Mouse (Mus musculus): ENCODE measurements around the gene Rps27a. TPM values are rescaled to one million over a fixed set of nuclear protein-coding genes. Genes with fewer than 3 reads are reported as not detected.

Rps27a gene
- total RNA-seq, 2 experiments from 2014 or later = 253 to 610 TPM

DNA sequence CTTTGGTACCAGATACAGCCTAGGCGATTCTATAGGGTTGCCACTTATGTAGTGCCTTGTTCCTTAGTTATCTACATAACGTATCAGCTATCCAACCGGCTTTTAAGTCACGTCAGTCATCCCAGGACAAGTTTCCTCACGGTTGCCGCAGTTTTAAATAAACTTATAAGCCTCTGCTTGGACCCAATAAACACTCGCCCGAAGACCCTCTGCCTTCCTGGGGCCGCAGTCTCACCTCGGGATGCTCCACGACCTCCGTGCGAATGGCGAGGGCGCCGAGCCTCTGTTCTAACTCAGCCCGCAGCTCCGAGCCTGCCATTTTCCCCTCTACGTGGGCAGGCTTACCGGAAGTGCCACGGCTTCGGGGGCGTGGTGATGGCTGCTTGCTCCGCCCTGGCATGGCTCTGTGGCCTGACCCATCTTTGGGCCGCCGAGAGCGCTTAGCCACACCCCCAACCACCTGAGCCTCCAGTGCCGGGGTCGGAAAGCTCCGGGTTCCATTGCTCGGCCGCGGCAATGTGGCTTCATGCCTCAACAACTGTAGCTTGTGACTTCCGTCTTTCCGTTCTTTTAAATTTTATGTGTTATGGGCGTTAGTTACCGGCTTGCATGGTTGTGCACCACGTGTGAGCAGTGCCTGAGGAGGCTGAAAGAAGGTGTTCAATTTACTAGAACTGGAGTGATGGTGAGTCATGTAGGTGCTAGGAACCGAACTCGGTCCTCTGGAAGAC lies 33.1 kb downstream of the Rps27a start, which contains the start of gene Prorsd1:
Gene Prorsd1 (minus strand): TSS at position 352 of the 731 bp plus-strand sequence.
- ATAC-seq (replicated peaks; ENCODE audit: low FRiP score, poor library complexity, severe bottlenecking) = peak; percentile 100

DNA sequence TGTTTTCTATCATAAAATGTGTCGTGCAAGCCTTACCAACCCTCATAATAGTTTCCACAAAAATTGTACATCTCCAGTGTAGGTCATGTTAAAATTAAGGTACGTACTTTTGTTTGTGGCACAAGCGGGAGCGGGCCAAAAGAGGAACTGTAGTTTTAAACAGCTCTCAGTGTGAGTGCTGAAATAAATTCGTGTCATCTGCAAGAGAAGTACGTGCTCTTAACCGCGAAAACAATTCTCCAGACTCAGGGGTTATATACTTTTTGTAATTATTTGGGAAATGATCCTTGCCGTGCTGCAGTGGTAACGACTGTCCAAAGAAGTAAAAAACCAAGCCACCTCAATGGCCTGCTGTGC lies 33.6 kb downstream of the Rps27a start:
- peak; percentile 16 for ATAC-seq (replicated peaks; ENCODE audit: low FRiP score, poor library complexity, severe bottlenecking)

DNA sequence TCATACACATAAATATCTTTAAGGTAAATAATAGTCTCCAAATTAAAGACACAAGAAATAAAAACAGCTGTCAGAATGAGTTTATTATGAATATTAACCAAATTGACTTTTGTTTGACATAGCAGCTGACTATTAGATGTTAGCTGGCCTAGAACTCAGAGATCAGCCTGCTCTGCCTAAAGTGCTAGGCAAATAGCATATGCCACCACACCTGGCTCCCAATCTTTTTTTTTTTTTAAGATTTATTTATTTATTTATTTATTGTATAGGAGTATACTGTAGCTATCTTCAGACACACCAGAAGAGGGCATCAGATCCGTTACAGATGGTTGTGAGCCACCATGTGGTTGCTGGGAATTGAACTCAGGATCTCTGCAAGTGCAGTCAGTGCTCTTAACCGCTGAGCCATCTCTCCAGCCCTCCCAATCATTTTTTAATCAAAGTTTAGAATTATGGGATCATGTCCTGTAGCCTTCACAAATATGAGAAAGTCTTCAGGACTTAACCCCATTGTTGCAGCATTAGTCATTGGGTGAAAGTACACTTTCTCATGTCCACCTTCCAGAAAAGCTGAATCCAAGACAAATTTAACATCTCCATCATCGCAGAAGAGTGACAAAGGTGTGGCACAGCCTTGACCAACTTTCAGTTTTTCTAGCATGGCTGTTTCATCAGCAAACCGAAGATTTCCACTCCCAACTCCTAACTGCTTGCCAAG lies 34.9 kb downstream of the Rps27a start:
- ATAC-seq (replicated peaks; ENCODE audit: low FRiP score, poor library complexity, severe bottlenecking) = no peak

DNA sequence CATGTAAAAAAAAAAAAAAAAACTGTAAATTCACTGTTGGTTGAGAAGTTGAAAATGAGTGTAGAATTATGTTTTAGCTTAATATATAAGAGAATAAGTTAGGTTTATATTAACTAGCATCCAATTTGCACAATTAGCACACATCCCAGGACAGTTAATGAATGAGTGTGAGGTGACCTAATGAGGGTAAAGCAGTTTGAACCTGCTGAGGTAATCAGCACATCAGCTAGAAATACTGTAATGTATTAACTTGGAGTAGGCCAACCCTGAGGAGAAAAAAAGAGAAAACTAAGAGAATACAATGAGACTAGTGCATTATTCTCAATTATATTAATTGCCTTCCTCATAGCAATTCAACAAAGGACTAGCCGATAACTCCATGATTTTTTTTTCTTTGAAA lies 38.5 kb downstream of the Rps27a start:
- ATAC-seq (replicated peaks; ENCODE audit: low FRiP score, poor library complexity, severe bottlenecking) = no peak

DNA sequence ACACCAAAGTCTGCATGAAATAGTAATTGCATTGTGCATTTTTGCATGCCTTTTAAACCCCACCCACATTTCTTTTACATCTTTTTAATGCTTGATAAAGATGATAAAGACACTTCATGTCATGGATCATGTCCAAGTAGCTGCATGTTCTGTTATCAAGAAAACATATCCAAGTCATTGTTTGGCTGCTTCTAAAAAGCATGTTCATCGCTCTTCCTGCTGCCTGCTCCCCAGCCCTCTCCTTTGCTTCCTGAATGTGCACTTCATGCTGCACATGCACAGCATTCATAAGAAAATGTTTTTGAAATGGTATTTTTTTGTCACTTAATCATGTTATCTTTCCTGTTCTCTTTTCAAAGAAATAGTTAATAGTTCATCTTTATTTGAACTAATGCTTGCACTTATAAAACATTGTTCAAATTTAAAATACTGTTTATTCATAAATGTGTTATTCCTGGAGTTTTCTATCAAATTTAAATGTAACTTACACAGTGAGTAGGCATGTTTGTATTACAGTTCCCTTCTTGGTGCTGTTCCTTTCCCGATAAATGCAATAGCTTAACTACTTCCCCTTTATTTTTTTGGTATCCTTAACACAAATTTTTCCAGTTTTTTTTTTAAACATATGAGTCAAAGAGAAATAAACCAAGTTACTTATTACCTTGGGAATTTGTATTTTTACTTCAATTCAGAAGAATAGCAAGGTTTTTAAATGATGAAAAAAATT lies 42.8 kb downstream of the Rps27a start:
- ATAC-seq (replicated peaks; ENCODE audit: low FRiP score, poor library complexity, severe bottlenecking) = no peak

DNA sequence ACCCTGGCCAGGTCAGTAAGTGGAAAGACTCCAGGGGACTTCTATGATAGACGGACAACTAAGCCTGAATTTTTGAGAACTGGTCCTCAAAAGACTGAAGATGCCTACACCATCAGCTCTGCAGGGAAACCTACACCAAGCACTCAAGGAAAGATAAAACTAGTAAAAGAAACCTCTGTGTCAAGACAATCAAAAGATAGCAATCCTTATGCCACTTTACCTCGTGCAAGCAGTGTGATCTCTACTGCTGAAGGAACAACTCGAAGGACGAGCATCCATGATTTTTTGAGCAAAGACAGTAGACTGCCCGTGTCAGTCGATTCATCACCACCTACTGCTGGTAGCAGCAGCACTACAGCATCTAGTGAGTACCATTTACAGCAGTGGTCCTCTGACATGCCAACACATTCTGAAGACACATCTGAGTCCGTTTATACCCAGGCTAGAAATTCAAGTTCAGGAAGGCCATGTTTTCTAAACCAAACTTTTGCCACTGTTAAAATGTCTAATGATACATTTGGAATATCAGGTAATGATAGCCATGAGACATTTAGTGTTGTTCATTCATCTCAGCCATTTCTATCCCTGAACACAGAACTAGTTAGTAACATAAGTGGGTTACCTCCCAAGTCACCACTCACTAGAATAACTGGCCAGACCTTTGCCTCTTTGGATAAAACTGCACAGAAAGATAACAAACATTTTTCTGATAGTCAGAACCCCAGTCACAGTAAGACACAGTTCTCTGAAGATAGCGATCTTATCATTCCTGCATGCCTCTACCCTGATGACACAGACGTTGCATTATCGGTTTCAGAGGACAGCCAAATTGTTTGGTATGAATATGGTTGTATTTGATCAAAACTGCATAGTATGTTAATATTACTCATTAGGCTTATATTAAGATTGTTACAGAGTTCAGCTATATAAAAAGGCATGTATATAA lies 43.7 kb downstream of the Rps27a start:
- peak; percentile 73 for ATAC-seq (replicated peaks; ENCODE audit: low FRiP score, poor library complexity, severe bottlenecking)

DNA sequence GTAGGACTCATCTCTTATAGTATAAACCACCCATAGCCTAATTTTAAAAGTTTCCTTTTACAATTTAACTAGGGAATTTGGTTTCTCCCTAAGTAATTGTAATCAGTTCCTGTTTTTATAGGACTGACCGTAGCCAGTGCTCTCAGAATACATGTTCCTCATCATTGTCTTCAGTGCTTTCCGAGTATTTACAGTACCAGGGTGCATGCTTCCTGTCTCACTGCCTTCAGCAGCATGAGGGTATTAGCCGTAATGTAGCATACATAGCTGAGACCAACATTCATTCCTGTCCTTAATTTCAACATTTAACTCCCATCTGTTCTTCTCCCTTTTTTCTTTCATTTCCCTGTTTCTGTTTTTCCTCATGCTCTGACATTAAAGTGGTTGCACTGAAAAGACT lies 50.9 kb downstream of the Rps27a start:
- ATAC-seq (replicated peaks; ENCODE audit: low FRiP score, poor library complexity, severe bottlenecking) = no peak

Other genes starting within 250 kb of the Rps27a start
- gene Ccdc88a, start 174.5 kb downstream of the Rps27a start, total RNA-seq (2015; ENCODE audit: low replicate concordance) = 24.3 and 27.8 TPM in 2 replicates
- 29.6 and 33.5 TPM in 2 replicates for gene Ccdc88a, start 174.5 kb downstream of the Rps27a start, total RNA-seq (2017; ENCODE audit: low replicate concordance)
- 11.3 and 13.3 TPM in 2 replicates for gene Prorsd1, start 33.1 kb downstream of the Rps27a start, total RNA-seq (2015; ENCODE audit: low replicate concordance)
- gene Prorsd1, start 33.1 kb downstream of the Rps27a start, total RNA-seq (2017; ENCODE audit: low replicate concordance) = 11.9 and 18.2 TPM in 2 replicates
- 0.36 and 15.1 TPM in 2 replicates for gene Mtif2, start 21.7 kb downstream of the Rps27a start, total RNA-seq (2015; ENCODE audit: low replicate concordance)
- gene Mtif2, start 21.7 kb downstream of the Rps27a start, total RNA-seq (2017; ENCODE audit: low replicate concordance) = 7.8 and 17.4 TPM in 2 replicates
- not detected in 2 replicates for gene Clhc1, start 159 bp downstream of the Rps27a start, total RNA-seq (2015; ENCODE audit: low replicate concordance)
- gene Clhc1, start 159 bp downstream of the Rps27a start, total RNA-seq (2017; ENCODE audit: low replicate concordance) = 0.26 TPM in 1 of 2 replicates, not detected in the other
- gene Rtn4, start 144.8 kb upstream of the Rps27a start, total RNA-seq (2015; ENCODE audit: low replicate concordance) = 48.3 and 50.7 TPM in 2 replicates
- gene Rtn4, start 144.8 kb upstream of the Rps27a start, total RNA-seq (2017; ENCODE audit: low replicate concordance) = 46.8 and 64.0 TPM in 2 replicates

Data from erythroid progenitor cell, adult 5-6 weeks (primary cell).